Mouse (Mus musculus) heart, postnatal 4 days (tissue): Measurements from ENCODE around the gene Mat2a. TPM values are rescaled to one million over a fixed set of nuclear protein-coding genes. Genes with fewer than 3 reads are reported as not detected.
A peak's percentile ranks its signal among the peaks of the same experiment; 100 is the strongest.
"Not testable (repeated sequence)": the region's sequence is repeated elsewhere in the genome, so short reads cannot be mapped to it uniquely, and the experiment has no call there.

Source experiments
- DNase-seq: peaks from one replicate; pipeline ENCODE4 v3.0.0; 2021
- total RNA-seq, 2 experiments: library from RNA; stranded (reverse); gene quantifications; 2 replicates each; pipeline ENCODE4 v1.2.3; 2021

Mat2a gene
- 100 to 1,000 TPM; 239 to 255 TPM for total RNA-seq

GRCm38 (mm10) chr6:72439355-72440185 is at the start of gene Mat2a:
Mat2a (minus strand) TSS chr6:72439558.
- peak; percentile 97 for DNase-seq

DNA sequence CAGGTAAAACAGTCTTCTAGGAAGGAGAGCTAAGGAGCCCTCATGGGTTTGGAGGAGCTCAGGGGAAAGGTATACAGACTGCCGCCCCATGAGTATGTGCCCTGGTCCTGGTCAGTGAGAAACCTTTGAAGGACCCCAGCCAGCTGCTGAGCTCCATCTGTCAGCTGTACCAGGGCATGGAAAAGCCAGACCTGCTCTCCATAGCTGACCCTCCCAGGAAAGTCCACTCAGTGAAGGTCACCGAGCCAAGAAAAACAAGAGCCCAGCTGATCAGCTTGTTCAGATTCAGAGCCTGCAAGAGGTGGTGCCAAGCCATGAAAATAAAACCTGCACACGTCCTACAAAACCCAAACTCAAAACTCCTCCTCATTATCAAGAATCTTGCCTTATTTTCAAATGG is 49.5 kb upstream of the Mat2a start:
- peak; percentile 43 for DNase-seq

GRCm38 (mm10) chr6:72487282-72487681 is 47.9 kb upstream of the Mat2a start:
- DNase-seq: no peak

- no peak for DNase-seq
These were observed 46.9 kb upstream of the Mat2a start for GRCm38 (mm10) chr6:72486307-72486706.

DNA sequence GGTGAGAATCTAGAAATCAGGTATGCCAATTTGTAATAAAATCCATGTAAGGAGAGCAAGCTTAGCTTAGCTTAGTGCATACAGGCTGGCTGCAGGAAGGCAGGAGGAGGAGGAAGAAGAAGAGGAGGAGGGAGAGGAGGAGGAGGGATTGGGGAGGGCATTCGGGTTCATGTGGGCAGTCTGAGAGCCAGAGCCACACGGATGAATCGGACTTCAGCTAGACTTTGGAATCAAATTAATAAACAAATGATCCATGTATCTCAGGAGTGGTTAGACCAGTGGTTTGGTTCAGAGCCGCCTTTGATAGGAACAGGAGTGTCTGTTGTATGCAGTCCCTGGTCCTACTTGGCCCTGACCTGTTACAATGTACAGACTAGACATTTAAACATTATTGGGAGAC is 45.5 kb upstream of the Mat2a start:
- DNase-seq: no peak

GRCm38 (mm10) chr6:72482156-72482555 is 42.8 kb upstream of the Mat2a start:
- DNase-seq: no peak

DNA sequence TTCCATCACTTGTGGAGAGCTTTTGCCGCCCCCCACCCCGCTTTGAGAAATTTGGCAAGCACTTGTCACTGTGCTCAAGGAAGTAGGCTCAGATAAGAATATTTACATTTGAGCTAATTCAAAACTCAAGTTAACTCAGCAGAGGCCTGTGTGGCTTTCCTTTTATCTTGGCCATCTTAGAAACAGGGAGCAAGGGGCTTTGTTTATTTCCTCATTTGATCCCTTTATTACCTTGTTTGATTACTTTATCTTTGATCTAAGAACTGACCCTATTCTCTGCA is 41.0 kb upstream of the Mat2a start:
- DNase-seq: no peak

- no peak for DNase-seq
These were observed 40.5 kb upstream of the Mat2a start for GRCm38 (mm10) chr6:72479645-72480421.

DNA sequence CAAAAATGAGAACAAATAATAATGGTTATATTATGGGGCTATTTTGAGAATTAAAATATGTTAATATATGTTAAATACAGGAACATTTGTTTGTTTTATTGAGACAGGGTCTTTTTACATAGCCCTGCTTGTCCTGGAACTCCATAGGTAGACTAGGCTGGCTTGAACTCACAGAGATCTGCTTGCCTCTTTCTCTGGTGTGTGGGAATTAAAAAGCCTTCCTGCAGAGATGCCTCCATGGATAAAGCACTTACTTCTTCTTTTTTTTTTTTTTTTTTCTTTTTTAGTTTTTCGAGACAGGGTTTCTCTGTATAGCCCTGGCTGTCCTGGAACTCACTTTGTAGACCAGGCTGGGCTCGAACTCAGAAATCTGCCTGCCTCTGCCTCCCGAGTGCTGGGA is 39.3 kb upstream of the Mat2a start:
- not testable (repeated sequence) for DNase-seq

- no peak for DNase-seq
These were observed 38.3 kb upstream of the Mat2a start for GRCm38 (mm10) chr6:72477621-72478020.

DNA sequence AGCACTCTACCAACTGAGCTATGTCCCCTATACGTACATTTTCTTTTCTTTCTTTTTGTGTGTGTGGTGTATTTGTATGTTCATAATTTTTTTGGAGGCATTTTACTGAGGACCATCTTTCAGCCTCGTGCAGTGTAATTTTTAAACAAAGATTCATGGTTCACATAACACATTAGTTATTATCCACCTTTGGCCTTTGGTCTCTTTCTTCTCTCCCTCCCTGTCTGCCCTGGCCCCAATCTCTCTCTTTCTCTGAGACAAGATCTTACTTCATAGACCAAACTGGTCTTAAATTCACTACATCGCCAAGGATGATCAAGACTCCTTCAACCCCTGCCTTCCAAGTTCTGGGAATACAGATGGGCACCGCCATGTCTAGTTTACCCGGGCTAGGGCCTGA is 37.5 kb upstream of the Mat2a start:
- DNase-seq: no peak

GRCm38 (mm10) chr6:72475221-72475985 is 36.0 kb upstream of the Mat2a start:
- peak; percentile 33 for DNase-seq

- peak; percentile 49 for DNase-seq
These were observed 34.1 kb upstream of the Mat2a start for GRCm38 (mm10) chr6:72473264-72474041.

GRCm38 (mm10) chr6:72466171-72466570 is 26.8 kb upstream of the Mat2a start:
- no peak for DNase-seq

DNA sequence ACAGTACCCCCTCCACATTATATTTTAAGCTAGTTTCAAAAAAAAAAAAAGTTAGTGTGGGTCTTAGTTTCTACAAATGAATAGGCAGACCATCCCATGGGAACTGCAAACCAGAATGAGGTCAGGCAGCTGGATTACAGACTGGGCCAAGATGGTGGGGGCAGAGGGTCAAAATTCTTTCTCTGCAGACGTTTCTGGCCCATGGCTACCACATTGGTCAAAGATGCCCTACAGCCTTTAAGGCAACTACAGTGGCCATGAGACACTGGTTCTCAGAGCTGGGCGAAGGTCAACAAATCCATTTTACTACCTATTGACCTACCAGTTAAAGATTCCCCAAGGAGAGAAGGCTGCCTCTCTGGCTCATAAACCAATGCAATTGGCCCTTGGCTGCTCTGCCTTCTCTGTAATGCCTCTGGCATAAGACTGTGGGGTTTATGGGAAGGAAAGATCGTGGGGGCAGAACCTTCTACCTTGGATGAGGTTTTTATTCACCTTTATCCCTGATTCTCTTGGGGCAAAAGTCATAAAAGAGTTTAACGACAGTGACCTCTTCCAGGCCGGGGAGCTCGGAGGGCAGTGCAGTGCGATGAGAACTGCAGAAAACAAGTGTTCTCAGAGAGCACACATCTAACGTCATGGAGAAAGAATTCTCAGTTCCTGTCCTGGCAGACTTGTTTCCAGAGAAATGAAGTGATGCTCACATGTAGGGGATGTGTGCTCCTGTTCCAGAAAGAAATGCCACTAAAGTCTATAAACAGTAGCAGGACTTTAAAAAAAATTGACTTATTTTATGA is 26.2 kb upstream of the Mat2a start:
- DNase-seq: peak; percentile 41

GRCm38 (mm10) chr6:72462550-72463257 is 23.3 kb upstream of the Mat2a start:
- not testable (repeated sequence) for DNase-seq

- no peak for DNase-seq
These were observed 20.9 kb upstream of the Mat2a start for GRCm38 (mm10) chr6:72460036-72460801.

DNA sequence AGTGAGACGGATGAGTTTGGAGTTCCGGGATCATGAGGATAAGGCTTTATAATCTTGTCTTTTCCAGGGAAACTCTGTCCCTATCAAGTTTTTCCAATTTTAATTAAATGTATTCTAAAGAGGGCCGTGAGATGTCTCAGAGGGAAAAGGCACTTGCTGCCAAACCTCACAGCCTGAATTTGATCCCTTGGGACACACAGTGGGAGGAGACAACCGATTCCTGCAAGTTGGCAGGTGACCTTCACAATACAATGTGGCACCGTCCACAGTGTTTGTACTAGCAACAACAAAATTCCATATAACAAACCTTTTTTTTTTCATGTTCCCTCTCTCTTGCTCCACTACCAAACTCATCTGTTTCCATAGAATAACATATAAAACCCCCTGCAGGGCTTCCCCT is 19.6 kb upstream of the Mat2a start:
- DNase-seq: no peak

DNA sequence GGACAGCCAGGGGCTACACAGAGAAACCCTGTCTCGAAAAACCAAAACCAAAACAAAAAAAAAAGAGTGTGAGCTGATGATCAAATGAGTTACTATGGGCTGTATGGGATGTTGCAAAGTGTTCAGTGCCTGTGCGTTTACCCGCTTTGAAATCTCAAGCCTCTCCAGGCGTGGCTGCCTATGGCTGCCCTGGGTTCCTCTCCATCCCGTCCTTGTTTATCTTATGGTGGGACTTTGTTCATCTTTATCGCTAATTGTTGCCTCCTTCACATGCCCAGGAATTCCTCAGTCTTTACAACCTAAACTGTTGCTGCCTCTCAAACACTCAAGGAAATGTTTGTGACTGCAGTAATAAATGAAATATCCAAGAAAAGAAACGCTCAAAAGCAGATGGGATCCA is 19.1 kb upstream of the Mat2a start:
- no peak for DNase-seq

DNA sequence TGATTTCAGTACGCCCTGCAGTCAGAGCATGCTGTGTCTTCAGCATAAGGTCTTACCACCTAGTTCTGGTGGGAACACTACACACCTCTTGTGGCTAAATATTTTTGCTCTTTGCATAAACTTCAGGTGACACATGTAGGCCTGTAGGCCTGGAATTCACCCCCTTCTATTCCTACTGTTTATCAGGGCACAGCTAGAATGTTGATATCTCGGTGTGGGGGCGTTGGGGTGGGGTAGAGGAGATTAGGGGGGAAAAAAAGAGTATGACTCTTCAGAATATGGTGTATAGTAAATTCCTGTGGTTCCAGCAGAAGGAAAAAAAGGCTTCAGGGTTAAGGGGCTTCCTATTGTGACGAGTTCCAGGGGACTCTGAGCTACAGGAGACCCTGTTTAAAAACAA is 17.2 kb upstream of the Mat2a start:
- DNase-seq: no peak
